Mouse (Mus musculus) Patski (cell line): ENCODE data around the gene Frmpd4. TPM values are rescaled to one million over a fixed set of nuclear protein-coding genes. Genes with fewer than 3 reads are reported as not detected.

ENCODE experiments used
- ATAC-seq: fragments of 100-300 bp; one replicate; pipeline ENCODE4 v1.8.0; 2021
- CTCF ChIA-PET: fragments of 350-600 bp; sonication (Branson Sonifier 250); formaldehyde crosslinking; loops from one replicate; lab custom pipeline; 2022; ENCODE audit warnings: inconsistent platforms; lab: Charles Lee
- POLR2A ChIA-PET: fragments of 350-600 bp; sonication (Branson Sonifier 250); formaldehyde crosslinking; loops from one replicate; lab custom pipeline; 2022; ENCODE audit warnings: antibody characterized with exemption, inconsistent platforms; lab: Charles Lee
- DNase-seq: peaks from one replicate; pipeline ENCODE4 v3.0.0-alpha.2; 2011; ENCODE audit warnings: low read depth, low spot score
- H3K27me3 ChIP-seq: fragments of 371-371 bp; one replicate; pipeline ENCODE4 v1.5.1; 2021
- CTCF ChIP-seq: fragments of 100-300 bp; IDR thresholded peaks from one replicate; pipeline ENCODE4 v1.5.1; 2021
- in situ Hi-C: fragments of 300-500 bp; cut with MboI; formaldehyde crosslinking; loops from 3 replicates; pipeline ENCODE4 v1.11.1; 2018; ENCODE audit warnings: low pct_unique_long_range_greater_than_20kb, mixed read lengths
- polyA plus RNA-seq: library from polyadenylated mRNA; unstranded; gene quantifications from one replicate; pipeline ENCODE4 v1.2.3, GENCODE M21; 2021

Frmpd4 gene
- polyA plus RNA-seq, 1 experiment from 2014 or later = 0.26 TPM

- no peak for DNase-seq
These were observed 1142.1 kb downstream of the Frmpd4 start for GRCm38 (mm10) chrX:167434883-167435282.

GRCm38 (mm10) chrX:167433950-167434349 lies 1143.1 kb downstream of the Frmpd4 start:
- in situ Hi-C loops = no loop called here
- H3K27me3 ChIP-seq = peaks cover 15% of the 10 kb centered on the region
- CTCF ChIA-PET = interaction anchor here (1.5 kb wide), 1 partner anchor 33 kb away, joined by 4 read pairs; no protein-coding TSS in a partner anchor

More at GRCm38 (mm10) chrX:167434883-167435282, 1142.1 kb downstream of the Frmpd4 start:
- in situ Hi-C loops = no loop called here
- peaks cover 15% of the 10 kb centered on the region for H3K27me3 ChIP-seq
- TF ChIP-seq CTCF = no peak
- ChIA-PET POLR2A (interaction anchor here (0.6 kb wide), 1 partner anchor 313 kb away, joined by 6 read pairs; no protein-coding TSS in a partner anchor), CTCF (no interaction called here)
- no peak for ATAC-seq

More at GRCm38 (mm10) chrX:167433950-167434349, 1143.1 kb downstream of the Frmpd4 start:
- DNase-seq = no peak
- TF ChIP-seq CTCF = no peak
- POLR2A ChIA-PET = no interaction called here
- no peak for ATAC-seq

Other genes starting within 250 kb of the Frmpd4 start
- gene Msl3, start 96.7 kb upstream of the Frmpd4 start, polyA plus RNA-seq = 68.3 TPM
- 0.01 TPM for gene Arhgap6, start 217.9 kb upstream of the Frmpd4 start, polyA plus RNA-seq